Mouse (Mus musculus) kidney, adult 10 weeks (tissue): Measurements from ENCODE around the gene Pdzph1. TPM values are rescaled to one million over a fixed set of nuclear protein-coding genes. Genes with fewer than 3 reads are reported as not detected.

Experiments
- polyA plus RNA-seq: library from polyadenylated mRNA; stranded (reverse); fragments of 350-450 nt; fragmentation: Illumina TruSeq; extraction: RNeasy Lipid Tissue Mini Kit (QIAGEN cat#74804); gene quantifications from one replicate; pipeline ENCODE4 v1.2.3, GENCODE M21; 2014; ENCODE audit warnings: low read depth, low replicate concordance

Pdzph1 gene
- not detected for polyA plus RNA-seq

GRCm38 (mm10) chr17:58991275-58991674 lies at the start of gene Pdzph1:
Pdzph1 (minus strand) TSS chr17:58991375.

GRCm38 (mm10) chr17:59013091-59013459 lies 21.9 kb upstream of the Pdzph1 start, which contains the start of gene Nudt12:
Nudt12 (minus strand) TSS chr17:59013372.

Other genes starting within 250 kb of the Pdzph1 start
- gene Nudt12, start 22.0 kb upstream of the Pdzph1 start, polyA plus RNA-seq, result 78.5 TPM